Mouse (Mus musculus): Measurements from ENCODE around the gene Magoh. TPM values are rescaled to one million over a fixed set of nuclear protein-coding genes. Genes with fewer than 3 reads are reported as not detected.

The Magoh gene
- total RNA-seq, 2 experiments from 2014 or later, result 55.3 to 71.7 TPM

DNA sequence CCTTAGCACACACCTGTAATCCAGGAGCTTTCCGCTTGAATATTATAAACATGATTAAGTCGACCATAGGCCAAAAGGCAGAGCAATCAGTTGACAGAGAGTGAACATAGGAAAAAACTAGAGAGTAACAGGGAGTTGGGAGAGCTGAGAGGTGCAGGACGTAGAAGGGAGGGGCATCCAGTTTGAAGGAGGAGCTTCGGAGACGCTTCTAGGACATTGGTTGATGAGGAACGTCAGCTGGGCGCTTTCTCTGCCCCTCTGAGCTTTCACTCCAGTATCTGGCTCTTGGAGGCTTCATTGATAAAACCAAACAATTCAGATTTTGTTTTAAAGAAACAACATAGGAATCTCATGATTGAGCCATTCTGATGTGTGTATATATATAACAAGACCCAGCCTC, 6.8 kb downstream of the Magoh start:
- no peak for ATAC-seq (replicated peaks; ENCODE audit: low FRiP score, poor library complexity, severe bottlenecking)

DNA sequence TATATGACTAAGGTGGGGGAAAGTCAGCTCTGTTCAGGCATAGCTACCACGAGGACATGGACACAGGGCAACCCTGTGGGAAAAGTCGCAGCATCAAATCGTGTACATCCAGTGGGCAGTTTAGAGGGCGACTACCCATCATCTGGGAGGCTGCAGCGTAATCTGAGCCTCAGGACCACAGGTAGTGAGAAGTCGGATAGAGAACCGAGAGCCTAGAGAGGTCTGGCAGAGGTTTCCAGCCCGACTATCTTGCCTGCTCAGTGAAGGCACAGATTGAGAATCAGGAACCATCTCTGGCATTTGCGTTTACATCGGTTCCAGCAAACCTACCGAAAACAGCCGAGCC, 9.8 kb downstream of the Magoh start:
- peak; percentile 4; the same call in 1 of the 2 replicates for ATAC-seq (replicated peaks; ENCODE audit: low FRiP score, poor library complexity, severe bottlenecking)

DNA sequence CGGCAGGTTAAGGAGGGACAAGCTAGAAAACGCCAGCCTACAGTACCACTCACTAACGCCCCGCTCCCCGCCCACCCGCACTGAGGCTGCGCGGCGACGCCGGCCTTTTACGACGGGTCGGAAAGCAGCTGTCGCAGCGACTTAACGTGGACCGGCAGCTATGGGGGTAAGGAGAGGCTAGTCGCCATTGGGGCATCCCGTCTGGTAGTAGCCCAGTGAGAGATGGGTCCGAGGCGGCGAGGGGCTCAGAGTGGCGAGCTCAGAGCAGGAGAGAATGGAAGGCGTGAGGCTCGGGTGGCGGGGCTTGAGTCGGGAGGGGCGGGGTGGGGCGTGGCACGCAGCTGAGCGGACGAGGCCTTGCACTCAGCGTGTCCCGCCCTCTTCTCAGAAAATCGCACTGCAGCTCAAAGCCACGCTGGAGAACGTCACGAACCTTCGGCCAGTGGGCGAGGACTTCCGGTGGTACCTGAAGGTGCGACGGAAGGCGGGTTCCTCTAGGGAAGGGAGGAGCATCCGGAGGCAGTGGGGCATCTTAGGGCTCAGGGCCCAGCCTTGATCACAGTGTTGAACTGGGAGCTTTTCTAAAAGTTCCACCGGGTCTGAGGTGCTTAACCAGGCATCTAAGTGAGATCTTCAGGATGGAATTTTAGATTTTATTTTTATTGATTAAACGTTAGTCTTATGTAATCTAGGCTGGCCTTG, 10.3 kb downstream of the Magoh start, which contains the start of gene 0610037L13Rik:
Gene 0610037L13Rik, plus strand, starts transcription at position 83 of the 702 bp plus-strand sequence.
- ATAC-seq (replicated peaks; ENCODE audit: low FRiP score, poor library complexity, severe bottlenecking), result peak; percentile 95

DNA sequence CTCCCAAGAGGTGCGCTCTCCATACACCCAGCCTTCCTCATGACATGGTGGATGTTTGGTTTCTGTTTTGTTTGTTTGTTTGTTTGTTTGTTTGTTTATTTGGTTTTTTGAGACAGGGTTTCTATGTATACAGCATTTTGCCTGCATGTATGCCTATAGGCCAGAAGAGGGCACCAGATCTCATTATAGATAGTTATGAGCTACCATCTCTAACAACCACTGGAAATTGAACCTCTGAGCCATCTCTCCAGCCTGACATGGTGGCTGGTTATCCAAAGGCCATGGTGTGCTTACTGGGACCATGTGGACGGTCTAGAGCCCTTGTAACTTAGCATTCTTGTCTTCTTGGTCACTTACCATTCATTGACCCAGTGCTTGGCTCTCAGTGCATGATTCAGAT, 13.1 kb downstream of the Magoh start:
- no peak for ATAC-seq (replicated peaks; ENCODE audit: low FRiP score, poor library complexity, severe bottlenecking)

DNA sequence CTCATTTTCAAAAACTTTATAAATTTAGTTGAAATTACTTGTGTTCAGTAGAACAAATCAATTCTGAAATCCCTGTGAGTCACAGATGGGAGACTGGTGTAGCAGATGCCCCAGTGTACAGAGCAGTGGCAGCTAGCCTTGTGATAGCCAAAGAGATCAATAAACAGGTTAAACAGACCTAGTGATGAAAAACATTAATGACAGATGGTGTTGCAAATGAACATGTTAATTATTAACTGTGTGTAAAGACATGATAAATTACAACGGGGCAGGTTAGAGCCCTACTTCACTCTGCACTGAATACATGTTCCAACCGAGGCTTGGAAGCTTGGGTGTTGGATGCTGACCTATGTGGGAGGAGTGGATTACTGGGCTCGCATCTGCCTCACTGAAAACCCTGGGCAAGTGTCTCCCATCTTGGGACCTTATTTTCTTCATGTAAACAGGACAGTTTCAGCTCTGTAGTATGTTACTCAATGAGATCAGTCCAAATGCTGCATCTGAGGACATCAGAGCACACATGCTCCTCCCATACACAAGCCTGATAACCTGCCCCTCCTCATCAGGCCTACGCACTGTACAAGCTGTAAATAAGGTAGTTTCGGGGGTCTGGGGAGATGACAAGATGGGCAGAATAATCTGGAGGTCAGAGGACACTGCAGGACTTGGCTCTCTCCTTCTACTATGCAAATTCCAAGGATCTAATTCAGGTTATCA, 19.8 kb downstream of the Magoh start:
- no peak for ATAC-seq (replicated peaks; ENCODE audit: low FRiP score, poor library complexity, severe bottlenecking)

DNA sequence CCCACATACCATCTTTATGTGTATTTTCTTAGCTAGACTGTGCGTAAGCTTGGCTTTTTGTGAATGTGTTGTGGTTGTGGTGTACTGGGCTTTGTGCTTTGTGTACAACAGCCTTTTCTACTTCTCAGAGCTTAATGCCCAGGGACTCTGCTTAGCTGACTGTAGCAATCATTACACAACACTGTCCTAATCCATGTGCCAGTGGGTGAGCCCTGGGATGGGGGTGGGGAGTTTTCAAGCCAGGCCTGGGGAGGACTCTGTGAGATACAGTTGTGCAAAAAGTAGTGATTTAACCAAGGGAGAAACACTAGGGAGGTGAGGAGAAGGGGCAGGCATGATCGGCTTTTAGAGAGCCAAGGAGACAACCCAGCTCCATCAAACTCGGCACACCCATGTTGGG, 20.7 kb downstream of the Magoh start:
- no peak for ATAC-seq (replicated peaks; ENCODE audit: low FRiP score, poor library complexity, severe bottlenecking)

DNA sequence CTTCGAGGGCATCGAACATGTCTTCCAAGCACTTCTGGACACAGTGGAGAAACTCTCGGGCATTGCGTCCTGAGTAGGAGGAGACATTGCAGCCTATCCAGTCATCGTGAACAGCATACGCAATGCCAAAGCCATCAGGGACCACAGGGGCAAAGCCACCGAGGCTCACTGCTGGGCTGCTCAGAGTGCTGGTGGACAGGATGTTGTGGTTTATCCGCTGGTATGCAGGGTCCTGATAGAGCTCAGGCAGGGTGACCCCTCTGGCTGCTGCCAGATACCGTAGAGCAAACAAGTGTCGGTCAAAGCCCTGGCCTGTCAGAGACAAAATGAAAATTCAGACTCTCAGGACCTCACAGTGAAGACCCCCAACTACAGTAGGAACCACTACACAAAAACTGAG, 24.7 kb downstream of the Magoh start:
- ATAC-seq (replicated peaks; ENCODE audit: low FRiP score, poor library complexity, severe bottlenecking), result no peak

DNA sequence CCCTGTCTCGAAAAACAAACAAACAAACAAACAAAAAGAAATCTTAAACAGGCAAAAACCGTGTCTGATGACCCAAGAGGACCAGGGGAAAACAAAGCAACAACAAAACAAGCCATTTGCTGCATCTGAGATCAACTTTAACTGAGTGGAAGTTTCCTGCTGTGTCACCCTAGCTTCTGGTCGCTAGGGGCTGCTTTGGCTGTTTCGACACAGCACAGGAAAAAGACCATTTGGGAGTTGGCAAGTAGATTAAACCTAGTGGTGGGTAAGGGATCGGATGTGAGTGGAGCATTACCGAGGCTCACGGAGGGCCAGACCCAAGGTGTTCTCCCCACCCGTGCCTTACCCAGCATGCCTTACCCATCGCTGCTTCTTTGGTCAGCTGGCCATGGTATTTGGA, 27.0 kb downstream of the Magoh start:
- ATAC-seq (replicated peaks; ENCODE audit: low FRiP score, poor library complexity, severe bottlenecking), result no peak

DNA sequence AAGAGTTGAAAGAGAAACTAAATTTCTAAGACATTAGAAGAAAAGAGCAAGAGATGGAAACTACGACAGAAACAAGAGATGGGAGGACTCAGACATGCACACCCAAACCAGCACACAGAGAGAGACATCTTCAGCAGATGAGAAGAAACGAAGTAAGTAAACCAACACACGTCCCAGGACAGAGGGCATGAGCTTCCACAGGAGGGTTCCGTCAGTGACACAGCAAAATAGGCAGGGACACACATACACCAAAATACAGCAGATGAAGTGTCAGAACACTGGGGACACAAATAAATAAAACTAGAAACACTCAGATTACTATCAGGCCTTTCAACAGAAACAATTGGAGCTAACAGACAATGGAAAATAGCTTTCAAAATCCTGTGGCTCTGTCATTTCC, 30.5 kb downstream of the Magoh start:
- ATAC-seq (replicated peaks; ENCODE audit: low FRiP score, poor library complexity, severe bottlenecking), result no peak

DNA sequence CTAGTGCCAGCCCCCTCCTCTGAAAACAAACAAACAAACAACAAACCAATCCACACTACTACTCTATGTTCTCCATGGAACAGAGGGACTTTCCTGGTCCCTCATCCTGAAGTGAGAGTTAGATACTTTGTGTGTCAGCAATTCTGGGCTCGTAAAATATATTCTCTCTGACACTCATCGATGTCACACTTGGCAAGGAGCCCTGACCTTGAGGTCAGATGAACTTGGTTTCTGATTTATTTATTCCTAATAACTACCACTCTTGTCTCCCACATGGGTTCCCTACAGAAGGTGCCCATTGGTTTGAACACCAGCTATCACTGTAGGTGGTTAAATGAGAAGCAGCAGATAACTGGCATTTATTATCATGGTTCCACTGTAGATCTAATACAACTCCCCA, 40.8 kb downstream of the Magoh start:
- no peak for ATAC-seq (replicated peaks; ENCODE audit: low FRiP score, poor library complexity, severe bottlenecking)

DNA sequence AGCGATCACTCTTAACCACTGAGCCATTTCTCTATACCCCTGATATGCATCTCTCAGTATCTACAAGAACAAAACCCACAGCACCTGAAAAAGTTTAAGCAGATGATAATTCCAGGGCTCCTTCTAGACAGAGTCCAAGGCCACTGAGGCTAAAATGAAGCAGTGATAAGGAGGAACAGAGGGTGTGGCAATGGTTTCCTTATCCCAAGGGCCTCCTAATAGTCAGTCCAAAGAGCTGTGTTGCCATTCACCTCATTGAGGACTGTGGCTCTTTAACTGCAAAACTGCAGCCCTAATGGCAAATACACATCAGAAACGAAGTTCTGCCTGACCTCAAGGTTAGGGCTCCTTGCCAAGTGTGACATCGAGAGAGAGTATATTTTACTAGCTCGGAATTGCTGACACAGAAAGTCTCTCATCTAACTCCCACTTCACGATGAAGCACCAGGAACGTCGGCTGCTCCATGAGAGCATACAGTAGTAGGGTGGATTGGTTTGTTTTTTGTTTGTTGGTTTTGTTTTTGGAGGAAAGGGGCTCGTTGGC, 41.7 kb downstream of the Magoh start:
- ATAC-seq (replicated peaks; ENCODE audit: low FRiP score, poor library complexity, severe bottlenecking), result 0 out of 2 replicates have a peak, but pooled peaks have one; percentile 25

DNA sequence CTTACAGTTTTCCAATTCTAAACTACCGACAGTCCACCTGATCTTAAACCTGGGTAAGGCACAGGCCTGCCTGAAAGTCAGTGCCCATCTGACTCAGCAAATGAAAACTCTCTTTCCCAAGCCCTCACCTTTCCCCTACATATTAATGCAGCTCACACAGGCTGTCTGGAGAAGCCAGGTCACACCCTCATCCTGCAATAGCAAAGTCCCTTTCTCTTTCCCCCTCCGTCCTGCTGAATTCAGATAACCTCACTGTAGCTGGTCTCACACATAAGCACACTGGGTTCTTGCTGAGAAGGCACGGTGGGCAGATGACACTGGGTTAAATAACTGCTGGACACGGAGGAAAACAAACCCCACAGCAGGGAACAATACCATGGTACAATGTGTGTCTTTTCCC, 42.4 kb downstream of the Magoh start:
- ATAC-seq (replicated peaks; ENCODE audit: low FRiP score, poor library complexity, severe bottlenecking), result no peak

DNA sequence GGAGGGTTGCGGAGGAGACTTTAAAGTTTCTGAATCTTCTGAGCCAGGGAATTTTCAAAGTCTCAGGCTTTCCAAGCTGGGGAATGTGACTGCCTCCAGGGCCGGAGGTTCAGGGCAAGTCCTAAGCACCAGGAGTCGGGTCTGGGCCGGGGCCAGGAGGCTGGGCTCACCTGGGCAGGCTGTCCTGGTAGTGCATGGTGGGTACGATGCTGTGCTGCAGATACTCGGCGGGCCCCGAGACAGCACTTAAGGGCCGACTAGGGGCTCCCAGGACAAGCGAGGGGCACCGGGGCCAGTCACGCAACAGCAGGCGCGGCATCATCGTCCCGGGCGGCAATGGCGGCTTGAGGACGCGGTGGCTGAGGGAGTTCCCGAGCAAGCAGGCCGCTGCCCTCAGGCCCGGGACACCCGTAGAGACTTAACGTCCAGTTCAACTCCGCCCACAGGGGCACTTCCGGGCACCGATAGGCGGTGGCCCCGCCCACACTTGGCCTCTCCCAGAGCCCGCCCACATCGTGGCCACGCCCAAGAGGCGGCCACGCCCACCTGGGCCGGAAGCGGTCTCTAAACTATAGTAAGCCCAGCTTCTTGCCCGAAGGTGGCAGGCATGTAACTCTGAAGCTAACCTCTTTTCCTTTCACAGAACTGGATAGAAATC, 43.7 kb downstream of the Magoh start, which contains the start of gene Cpt2:
Gene Cpt2, minus strand, starts transcription at position 466 of the 658 bp plus-strand sequence.
- ATAC-seq (replicated peaks; ENCODE audit: low FRiP score, poor library complexity, severe bottlenecking), result peak; percentile 94

DNA sequence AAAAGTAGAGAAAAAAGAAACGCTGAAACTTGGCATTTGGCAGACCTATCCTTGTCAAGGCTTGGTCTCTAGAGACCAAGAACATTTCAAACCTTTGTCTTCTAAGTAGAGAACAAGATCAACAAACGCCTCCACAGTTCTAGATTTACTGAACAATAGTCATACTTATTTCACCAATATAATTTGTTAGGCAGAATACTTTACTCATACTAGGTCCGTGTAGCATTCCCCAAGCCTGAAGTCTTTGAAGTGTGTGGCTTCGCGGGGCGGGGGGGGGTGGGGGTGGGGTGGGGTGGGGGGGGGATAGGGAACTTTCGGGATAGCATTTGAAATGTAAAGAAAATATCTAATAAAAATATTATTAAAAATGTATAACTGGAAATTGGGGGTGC, 44.2 kb downstream of the Magoh start:
- 0 out of 2 replicates have a peak, but pooled peaks have one; percentile 8 for ATAC-seq (replicated peaks; ENCODE audit: low FRiP score, poor library complexity, severe bottlenecking)

DNA sequence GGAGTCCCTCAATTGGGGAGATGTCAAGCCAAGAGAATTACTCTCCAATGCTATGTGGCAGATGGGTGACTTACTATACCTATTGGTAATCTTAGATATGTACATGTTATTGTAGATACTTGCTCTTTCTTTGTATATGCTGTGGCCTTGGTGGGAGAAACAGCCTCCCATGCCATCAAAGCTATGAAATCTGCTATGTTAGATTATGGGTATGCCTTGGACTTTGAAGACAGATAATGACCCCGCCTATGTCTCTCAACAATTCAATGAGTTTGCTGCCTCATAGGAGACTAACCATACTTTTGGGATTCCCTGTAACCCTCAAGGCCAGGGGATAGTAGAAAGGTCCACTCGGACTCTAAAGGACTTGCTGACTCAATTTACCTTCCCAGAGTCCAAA, 48.7 kb downstream of the Magoh start:
- ATAC-seq (replicated peaks; ENCODE audit: low FRiP score, poor library complexity, severe bottlenecking), result no peak

DNA sequence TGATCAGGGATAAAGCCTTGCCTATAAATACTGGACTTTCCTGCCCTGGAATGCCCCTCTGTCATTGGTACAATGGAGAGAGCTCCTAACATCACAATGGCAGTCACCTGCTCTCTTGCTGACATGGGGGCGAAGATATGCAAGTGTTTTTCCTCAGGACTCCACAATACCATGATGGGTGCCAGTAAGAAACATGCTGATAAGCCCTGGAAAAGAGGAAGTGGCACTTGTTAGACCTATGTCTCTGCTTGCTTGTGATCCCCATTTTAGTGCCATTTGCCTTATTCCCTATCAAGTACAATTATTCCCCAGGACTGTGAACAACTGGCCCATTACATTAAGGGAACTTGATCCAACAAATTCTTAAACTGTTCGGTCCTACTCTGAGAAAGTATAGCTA, 49.2 kb downstream of the Magoh start:
- no peak for ATAC-seq (replicated peaks; ENCODE audit: low FRiP score, poor library complexity, severe bottlenecking)

DNA sequence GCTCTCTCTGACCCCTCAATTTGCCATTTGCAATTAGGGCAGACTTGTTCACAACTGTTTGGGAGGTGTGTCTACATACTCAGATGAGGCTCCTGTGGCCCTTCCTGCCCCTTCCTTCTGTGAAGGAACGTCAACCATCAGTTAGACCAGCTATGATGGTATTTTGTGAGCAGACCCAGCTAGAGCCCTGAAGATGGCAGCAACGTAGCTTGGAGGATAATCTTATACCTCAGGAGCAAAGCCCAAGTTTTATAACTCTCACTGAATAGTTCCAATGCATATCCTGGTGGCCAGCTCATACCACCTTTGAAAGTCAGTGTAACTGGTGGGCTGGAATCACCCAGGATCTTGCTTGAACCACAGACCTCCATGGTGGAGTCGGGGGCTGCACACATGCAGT, 51.9 kb downstream of the Magoh start:
- ATAC-seq (replicated peaks; ENCODE audit: low FRiP score, poor library complexity, severe bottlenecking), result no peak

DNA sequence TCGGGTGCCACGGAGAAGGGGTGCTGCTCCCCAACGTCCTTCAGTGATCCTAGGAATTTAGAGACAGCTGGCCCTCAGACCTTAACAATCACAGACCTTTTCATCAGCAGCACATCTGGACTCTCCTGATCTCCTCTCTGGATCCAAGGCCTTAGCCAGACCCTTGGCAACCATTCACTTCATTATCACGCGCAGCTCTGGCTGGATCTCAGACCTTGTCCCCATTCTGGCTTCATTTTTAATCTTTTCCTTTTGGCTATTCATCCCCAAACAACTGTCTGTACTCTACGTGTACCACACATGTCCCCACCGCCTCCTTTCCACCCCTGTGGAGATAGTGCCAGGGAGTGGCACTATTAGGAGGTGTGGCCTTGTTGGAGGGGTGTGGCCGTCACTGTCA, 53.7 kb downstream of the Magoh start:
- no peak for ATAC-seq (replicated peaks; ENCODE audit: low FRiP score, poor library complexity, severe bottlenecking)

DNA sequence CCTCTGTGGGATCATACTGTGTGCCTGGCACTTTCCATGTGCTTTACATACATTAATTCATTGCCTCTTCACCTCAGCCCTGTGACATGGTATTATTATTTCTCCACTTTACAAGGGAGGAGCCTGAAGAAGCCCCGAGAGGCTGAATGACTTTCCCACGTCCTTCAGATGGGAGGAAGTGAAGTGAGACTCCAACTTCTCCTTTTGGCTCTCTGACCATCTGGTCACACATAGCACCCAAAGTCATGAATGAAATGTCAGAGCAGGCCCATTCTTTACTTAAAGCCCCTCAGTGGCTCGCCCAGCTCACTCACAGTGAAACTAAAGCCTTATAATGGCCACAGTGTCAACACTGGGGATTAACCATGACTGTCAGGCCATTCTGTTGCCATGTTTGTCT, 55.7 kb downstream of the Magoh start:
- no peak for ATAC-seq (replicated peaks; ENCODE audit: low FRiP score, poor library complexity, severe bottlenecking)

Measured in erythroid progenitor cell, adult 5-6 weeks (primary cell).